Mouse (Mus musculus): ENCODE measurements around the gene Hoxa10. TPM values are rescaled to one million over a fixed set of nuclear protein-coding genes. Genes with fewer than 3 reads are reported as not detected.

Gene Hoxa10
- 272 and 294 TPM in 2 replicates for polyA plus RNA-seq (2016; fragmentation: Nextera tagmentation; extraction: Ambion mirVana)

DNA sequence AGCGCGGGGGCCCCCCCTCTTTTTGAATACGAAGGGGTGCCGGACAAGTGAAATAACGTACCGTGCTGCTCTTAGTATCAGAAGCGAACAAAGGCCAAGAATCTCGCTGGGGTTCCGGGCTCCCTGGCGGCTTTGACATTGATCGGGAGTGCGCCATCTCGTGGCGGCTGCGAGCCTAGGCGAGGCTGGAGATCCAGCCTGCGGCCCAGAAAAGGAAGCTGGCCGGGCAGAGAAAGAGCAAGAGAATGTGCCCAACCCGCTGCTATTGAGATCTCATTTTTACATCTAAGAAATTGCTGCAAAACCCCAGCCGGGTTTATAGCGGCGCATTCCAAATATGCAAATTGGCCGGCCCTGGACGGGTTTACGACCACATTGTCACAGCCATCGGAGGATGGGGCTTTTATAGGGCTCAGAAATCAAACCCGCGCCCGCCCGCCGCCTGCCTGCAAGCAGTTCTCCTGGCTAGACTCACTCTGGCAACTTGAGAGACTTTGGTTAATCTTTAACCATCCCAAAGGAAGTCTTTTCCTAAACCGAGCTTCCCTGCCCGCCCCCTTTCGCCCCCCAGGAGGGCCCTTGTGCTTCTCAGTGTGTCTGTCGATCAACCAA lies at the start of gene Hoxa10:
Gene Hoxa10 (minus strand): TSS at position 466 of the 612 bp plus-strand sequence.
- Histone ChIP-seq H3K9ac (replicated peaks) (peak within 1 kb of the TSS; percentile 100), H3K4me2 (peak within 1 kb of the TSS; percentile 96), H3K27ac (peak within 1 kb of the TSS; percentile 100), H3K4me1 (replicated peaks) (peaks cover 52% of the 10 kb centered on the region), H3K9me3 (no peaks in the 10 kb centered on the region), H3K4me3 (replicated peaks) (peak within 1 kb of the TSS; percentile 99), H3K27me3 (peaks cover 3% of the 10 kb centered on the region; the same call in 1 of the 2 replicates), H3K36me3 (peaks cover 10% of the 10 kb centered on the region; the same call in 1 of the 2 replicates)
- under 1% methylated on average over 35 of the region's 35 CpGs for WGBS
- ATAC-seq (ENCODE audit: insufficient number of reproducible peaks, insufficient read depth, low FRiP score, low TSS enrichment, low read depth), result peak; percentile 15; the same call in 1 of the 2 replicates

DNA sequence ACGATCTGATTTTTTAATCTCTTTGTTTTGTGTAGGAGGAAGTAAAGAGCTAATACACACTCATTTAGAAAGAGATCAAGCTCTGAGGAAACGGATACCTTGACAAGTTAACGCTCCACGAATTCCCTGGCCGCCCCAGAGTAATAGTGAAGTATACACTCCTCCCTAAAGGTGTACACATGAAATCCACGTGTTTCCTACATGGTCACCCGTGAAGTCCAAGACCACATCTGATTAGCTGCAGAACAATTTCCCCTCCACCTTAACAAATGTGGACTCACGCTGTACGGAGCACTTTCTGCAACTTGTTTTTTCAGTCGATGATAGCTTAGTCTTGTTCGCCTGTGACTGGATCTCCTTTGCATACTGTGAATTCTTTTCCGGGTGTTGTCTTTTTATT lies 49.5 kb upstream of the Hoxa10 start:
- Histone ChIP-seq H3K4me3 (replicated peaks) (no peak overlapping the region), H3K4me1 (replicated peaks) (peaks cover 27% of the 10 kb centered on the region), H3K9ac (replicated peaks) (no peak overlapping the region), H3K27me3 (peaks cover 42% of the 10 kb centered on the region), H3K27ac (no peak overlapping the region), H3K4me2 (peak overlapping the region; percentile 75), H3K36me3 (no peaks in the 10 kb centered on the region), H3K9me3 (no peaks in the 10 kb centered on the region)
- WGBS, result 20% methylated on average over 12 of the region's 12 CpGs
- ATAC-seq (ENCODE audit: insufficient number of reproducible peaks, insufficient read depth, low FRiP score, low TSS enrichment, low read depth), result no peak

DNA sequence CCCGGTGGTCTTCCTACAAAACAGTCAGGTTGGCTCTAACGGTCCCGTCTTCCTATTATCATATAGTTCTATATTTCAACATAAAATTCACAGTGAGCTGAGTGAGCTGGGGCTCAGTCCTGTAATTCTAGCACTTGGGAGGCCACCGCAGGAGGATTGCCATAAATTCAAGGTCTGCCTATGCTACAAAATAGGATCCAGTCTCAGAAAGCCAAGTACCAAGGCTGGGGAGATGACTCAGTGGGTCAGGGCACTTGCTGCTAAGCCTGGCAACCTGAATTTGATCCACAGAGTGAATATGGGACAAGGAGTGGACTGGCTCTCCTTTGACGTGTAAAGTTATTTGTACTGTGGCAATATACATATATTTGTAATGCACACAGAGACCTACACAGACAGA lies 43.2 kb upstream of the Hoxa10 start:
- WGBS, result 78% methylated on average over 5 of the region's 5 CpGs
- H3K27me3 ChIP-seq, result peaks cover 17% of the 10 kb centered on the region

DNA sequence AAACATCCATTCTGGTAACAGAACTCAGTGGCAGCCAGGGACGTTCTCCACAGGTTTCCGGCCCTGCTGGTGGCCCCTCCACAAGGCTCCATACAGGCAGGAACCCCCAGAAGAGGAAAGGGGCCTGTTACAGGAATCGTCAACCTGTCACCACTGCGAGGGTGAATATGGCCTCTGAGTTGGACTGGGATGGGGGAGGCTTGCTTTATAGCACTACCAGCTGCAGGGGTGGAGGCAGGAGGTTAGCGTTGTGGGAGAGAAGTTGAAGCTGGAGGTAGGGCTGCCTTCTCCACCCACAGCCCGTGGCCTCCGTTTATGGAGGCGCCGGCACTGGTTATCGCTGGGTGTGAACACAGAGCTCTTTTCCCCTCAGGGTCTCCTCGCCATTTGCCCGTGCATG lies 40.4 kb upstream of the Hoxa10 start:
- H3K4me2 ChIP-seq, result peak overlapping the region; percentile 1; the same call in 1 of the 2 replicates
- H3K4me3 ChIP-seq (replicated peaks), result no peak overlapping the region
- H3K27ac ChIP-seq, result no peak overlapping the region
- H3K36me3 ChIP-seq, result no peaks in the 10 kb centered on the region
- no peaks in the 10 kb centered on the region for H3K9me3 ChIP-seq
- ATAC-seq (ENCODE audit: insufficient number of reproducible peaks, insufficient read depth, low FRiP score, low TSS enrichment, low read depth), result no peak
- no peak overlapping the region for H3K9ac ChIP-seq (replicated peaks)
- H3K27me3 ChIP-seq, result peaks cover 33% of the 10 kb centered on the region
- H3K4me1 ChIP-seq (replicated peaks), result peaks cover 19% of the 10 kb centered on the region
- 19% methylated on average over 12 of the region's 12 CpGs for WGBS

More for the DNA sequence above, 43.2 kb upstream of the Hoxa10 start:
- Histone ChIP-seq H3K4me3 (replicated peaks) (no peak overlapping the region), H3K4me1 (replicated peaks) (peaks cover 9% of the 10 kb centered on the region; the same call in 1 of the 2 replicates), H3K9ac (replicated peaks) (no peak overlapping the region), H3K9me3 (no peaks in the 10 kb centered on the region), H3K4me2 (no peak overlapping the region), H3K27ac (no peak overlapping the region), H3K36me3 (no peaks in the 10 kb centered on the region)
- ATAC-seq (ENCODE audit: insufficient number of reproducible peaks, insufficient read depth, low FRiP score, low TSS enrichment, low read depth), result no peak

DNA sequence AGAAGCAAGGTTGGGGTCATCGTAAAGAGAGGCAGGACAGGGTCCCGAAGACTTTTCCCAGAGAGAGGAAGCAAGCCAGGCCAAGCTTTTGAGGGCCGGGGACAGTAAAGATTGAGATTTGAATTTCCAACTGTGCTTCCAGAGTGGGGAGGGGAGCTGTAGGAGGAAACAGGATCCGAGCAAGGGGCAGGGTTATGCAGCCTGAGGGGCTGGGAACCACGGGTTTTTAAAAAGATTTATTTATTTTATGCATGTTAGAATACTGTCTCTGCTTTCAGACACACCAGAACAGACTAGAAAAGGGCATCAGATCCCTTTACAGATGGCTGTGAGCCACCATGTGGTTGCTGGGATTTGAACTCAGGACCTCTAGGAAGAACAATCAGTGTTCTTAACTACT lies 36.3 kb upstream of the Hoxa10 start:
- Histone ChIP-seq H3K36me3 (no peaks in the 10 kb centered on the region), H3K27me3 (peaks cover 57% of the 10 kb centered on the region), H3K27ac (peak overlapping the region; percentile 66; the same call in 1 of the 2 replicates), H3K4me2 (peak overlapping the region; percentile 7; the same call in 1 of the 2 replicates), H3K4me3 (replicated peaks) (no peak overlapping the region), H3K9ac (replicated peaks) (no peak overlapping the region), H3K9me3 (no peaks in the 10 kb centered on the region), H3K4me1 (replicated peaks) (peaks cover 52% of the 10 kb centered on the region)
- 5% methylated on average over 5 of the region's 5 CpGs for WGBS
- no peak for ATAC-seq (ENCODE audit: insufficient number of reproducible peaks, insufficient read depth, low FRiP score, low TSS enrichment, low read depth)

DNA sequence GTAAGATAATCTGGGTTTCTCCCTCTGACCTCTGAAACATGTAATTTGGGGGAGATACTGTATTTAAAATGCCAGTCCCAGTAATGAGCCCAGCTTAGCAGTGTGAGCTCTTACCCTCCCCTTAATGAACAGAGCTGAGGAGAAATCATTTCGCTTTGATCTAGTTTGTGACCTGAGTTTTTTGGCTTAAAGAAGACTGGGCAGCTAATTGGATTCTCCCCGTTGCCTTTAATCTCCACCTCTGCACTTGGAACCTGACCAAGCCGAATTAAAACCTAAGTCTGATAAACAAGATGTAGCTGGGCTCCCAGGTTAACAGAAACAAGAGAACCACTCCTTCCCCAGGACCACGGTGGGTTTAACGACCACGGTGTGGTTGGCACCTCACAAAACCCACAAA lies 35.7 kb upstream of the Hoxa10 start:
- Histone ChIP-seq H3K4me2 (peak overlapping the region; percentile 19), H3K9me3 (no peaks in the 10 kb centered on the region), H3K9ac (replicated peaks) (no peak overlapping the region), H3K27me3 (peaks cover 59% of the 10 kb centered on the region), H3K27ac (peak overlapping the region; percentile 66), H3K4me1 (replicated peaks) (peaks cover 51% of the 10 kb centered on the region), H3K4me3 (replicated peaks) (no peak overlapping the region), H3K36me3 (no peaks in the 10 kb centered on the region)
- under 1% methylated on average over 6 of the region's 6 CpGs for WGBS
- ATAC-seq (ENCODE audit: insufficient number of reproducible peaks, insufficient read depth, low FRiP score, low TSS enrichment, low read depth), result no peak

DNA sequence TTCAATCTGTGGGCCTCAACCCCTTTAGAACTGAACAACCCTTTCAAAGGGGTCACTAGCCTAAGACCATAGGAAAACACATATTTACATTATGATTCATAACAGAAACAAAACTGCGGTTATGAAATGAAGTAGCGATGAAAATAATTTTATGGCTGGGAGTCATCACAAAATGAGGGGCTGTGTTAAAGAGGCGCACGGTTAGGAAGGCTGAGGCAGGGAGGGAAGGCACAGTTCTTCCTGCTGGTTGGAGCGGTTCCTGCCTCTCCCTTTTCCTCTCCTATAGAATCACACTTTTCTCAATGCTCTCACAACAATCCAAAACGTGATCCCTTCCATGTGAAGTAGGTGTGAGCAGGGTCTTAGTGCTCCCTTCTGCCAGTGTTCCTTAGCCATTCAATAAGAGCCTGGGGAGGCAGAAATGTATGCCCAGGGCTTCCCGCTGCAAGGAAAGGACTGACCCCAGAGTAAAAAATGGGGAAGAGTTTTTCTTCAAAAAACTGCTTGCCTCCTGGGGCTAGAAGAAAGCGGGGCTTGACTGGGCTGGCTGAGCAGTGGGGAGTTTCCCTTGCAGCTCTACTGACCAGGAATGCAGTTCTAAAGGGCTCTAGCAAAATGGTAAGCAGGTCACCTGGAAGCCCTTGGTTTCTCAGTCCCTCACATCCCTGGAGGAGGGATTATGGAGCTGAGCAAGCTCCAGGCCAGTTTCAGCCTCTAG lies 35.1 kb upstream of the Hoxa10 start:
- H3K27ac ChIP-seq, result peak overlapping the region; percentile 66; the same call in 1 of the 2 replicates
- H3K9ac ChIP-seq (replicated peaks), result no peak overlapping the region; the same call in 1 of the 2 replicates
- 0 out of 2 replicates have a peak overlapping the region, but pooled peaks have one; percentile 6 for H3K4me3 ChIP-seq (replicated peaks)
- no peaks in the 10 kb centered on the region for H3K36me3 ChIP-seq
- WGBS, result 14% methylated on average over 8 of the region's 8 CpGs
- H3K4me2 ChIP-seq, result peak overlapping the region; percentile 19
- no peak for ATAC-seq (ENCODE audit: insufficient number of reproducible peaks, insufficient read depth, low FRiP score, low TSS enrichment, low read depth)
- no peaks in the 10 kb centered on the region for H3K9me3 ChIP-seq
- H3K4me1 ChIP-seq (replicated peaks), result peaks cover 50% of the 10 kb centered on the region
- peaks cover 65% of the 10 kb centered on the region for H3K27me3 ChIP-seq

DNA sequence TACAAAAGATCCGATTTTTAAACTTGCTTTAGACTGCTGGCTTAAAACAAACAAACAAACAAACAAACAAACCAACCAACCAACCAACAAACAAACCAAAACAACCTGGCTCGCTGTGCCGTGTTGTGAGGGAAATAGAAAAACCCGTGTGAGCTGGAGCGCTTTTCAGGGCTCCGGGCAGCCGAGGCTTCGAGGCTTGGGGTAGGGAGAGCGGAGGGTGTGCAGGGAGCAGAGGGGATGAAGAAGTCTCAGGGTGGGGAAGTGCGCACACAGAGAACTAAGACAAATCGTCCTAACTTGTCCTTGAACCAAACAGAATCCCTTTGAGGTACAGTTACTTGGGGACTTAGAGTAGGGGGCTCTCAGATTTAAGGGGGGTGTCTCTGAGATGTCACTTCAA lies 33.9 kb upstream of the Hoxa10 start:
- Histone ChIP-seq H3K27ac (no peak overlapping the region), H3K9me3 (no peaks in the 10 kb centered on the region), H3K27me3 (peaks cover 76% of the 10 kb centered on the region), H3K4me1 (replicated peaks) (peaks cover 54% of the 10 kb centered on the region), H3K9ac (replicated peaks) (0 out of 2 replicates have a peak overlapping the region, but pooled peaks have one; percentile 44), H3K36me3 (no peaks in the 10 kb centered on the region), H3K4me3 (replicated peaks) (no peak overlapping the region), H3K4me2 (peak overlapping the region; percentile 49)
- ATAC-seq (ENCODE audit: insufficient number of reproducible peaks, insufficient read depth, low FRiP score, low TSS enrichment, low read depth), result no peak
- 9% methylated on average over 11 of the region's 11 CpGs for WGBS

DNA sequence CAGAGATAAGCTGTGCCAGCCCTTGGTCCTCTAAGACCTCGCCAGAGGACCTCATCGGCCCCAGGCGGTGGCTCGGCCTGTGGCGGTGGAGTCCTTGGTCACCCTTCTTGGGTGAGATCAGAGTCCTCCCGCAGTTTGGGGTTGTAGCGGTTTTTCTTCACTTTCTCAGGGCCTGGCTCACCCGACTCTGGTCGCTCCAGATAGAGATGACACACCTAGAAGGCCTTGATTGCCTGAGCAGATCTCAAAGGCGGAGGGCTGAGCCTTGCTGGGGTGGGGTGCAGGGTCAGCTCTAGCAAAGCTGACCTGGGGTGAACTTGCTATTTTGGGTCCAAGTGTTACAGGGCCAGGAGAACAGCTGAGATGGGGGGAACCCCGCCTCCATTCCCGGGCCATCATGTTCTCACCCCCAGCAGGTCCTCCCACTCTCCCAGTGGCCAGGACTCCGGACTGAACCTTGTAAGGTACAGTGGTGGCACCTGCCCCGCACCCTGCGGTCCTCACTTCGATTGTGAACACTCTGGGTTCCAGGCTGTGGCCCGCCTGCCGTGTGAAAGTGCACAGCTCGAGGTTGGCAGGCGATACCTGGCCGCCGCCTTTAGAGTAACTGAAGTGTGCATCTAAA lies 33.1 kb upstream of the Hoxa10 start:
- Histone ChIP-seq H3K9me3 (no peaks in the 10 kb centered on the region), H3K4me3 (replicated peaks) (peak overlapping the region; percentile 18), H3K36me3 (no peaks in the 10 kb centered on the region), H3K4me1 (replicated peaks) (peaks cover 57% of the 10 kb centered on the region), H3K9ac (replicated peaks) (peak overlapping the region; percentile 44; the same call in 1 of the 2 replicates), H3K27me3 (peaks cover 84% of the 10 kb centered on the region), H3K27ac (no peak overlapping the region), H3K4me2 (peak overlapping the region; percentile 49)
- 5% methylated on average over 22 of the region's 22 CpGs for WGBS
- no peak for ATAC-seq (ENCODE audit: insufficient number of reproducible peaks, insufficient read depth, low FRiP score, low TSS enrichment, low read depth)

DNA sequence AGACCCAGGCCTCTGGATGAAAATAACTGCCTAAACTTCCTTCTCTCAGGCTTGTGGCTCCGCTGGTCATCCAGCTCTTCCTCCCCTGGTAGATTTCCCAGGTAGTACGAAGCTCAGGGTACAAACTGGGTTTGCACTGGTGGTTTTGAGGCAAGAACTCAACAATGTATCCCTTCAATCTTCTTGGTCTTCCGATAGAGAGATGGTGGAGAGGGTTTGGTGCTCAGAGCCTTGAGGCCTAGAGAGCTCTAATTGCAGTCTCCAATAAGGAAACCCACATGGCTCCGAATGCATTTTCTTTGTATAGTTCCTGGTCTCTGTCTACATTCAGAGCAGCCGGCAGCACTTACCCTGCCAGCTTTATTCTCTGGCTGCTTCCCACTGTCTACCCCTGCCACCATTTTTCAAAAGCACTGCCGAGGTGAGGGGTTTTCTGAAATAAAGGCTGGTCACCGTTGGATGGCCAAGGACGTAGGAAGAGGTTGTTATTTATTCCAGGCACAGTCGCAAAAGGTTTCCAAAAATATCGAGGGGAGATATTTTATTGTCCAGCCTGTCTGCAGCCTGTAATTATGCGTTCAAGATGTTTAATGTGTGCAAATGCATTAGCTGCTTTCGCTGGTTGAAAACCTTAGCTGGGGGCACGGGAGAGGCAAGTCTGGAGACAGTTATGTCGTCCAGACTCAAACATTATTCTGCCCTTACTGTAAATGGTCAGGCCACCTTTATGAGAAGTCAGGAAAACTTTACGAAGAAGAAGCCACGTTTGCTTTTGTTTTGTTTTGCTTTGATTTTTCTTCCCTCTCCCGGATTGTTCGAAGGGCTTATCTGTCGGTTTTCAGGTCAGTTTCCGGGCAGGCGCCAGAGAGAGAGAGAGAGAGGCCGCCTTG lies 32.4 kb upstream of the Hoxa10 start:
- 5% methylated on average over 22 of the region's 22 CpGs for WGBS
- H3K27me3 ChIP-seq, result peaks cover 89% of the 10 kb centered on the region
- H3K36me3 ChIP-seq, result no peaks in the 10 kb centered on the region
- peak overlapping the region; percentile 18 for H3K4me3 ChIP-seq (replicated peaks)
- ATAC-seq (ENCODE audit: insufficient number of reproducible peaks, insufficient read depth, low FRiP score, low TSS enrichment, low read depth), result no peak
- no peaks in the 10 kb centered on the region for H3K9me3 ChIP-seq
- peak overlapping the region; percentile 49 for H3K4me2 ChIP-seq
- peaks cover 63% of the 10 kb centered on the region for H3K4me1 ChIP-seq (replicated peaks)
- H3K27ac ChIP-seq, result peak overlapping the region; percentile 67; the same call in 1 of the 2 replicates
- H3K9ac ChIP-seq (replicated peaks), result no peak overlapping the region; the same call in 1 of the 2 replicates

Measured in limb, embryonic 12.5 days (tissue).